Mouse (Mus musculus) MEL (cell line): ENCODE data around the gene Batf3. TPM values are rescaled to one million over a fixed set of nuclear protein-coding genes. Genes with fewer than 3 reads are reported as not detected.

Source experiments
- DNase-seq: peaks from one replicate; pipeline ENCODE4 v3.0.0; 2011; ENCODE audit warnings: low read depth, low spot score
- H3K27ac ChIP-seq: 2 replicates; pipeline ENCODE4 v1.5.1; 2012; ENCODE audit warnings: low read depth, mild to moderate bottlenecking, control low read depth, low read length, moderate library complexity; ENCODE audit not compliant: control insufficient read depth
- H3K27me3 ChIP-seq, 2 experiments: fragments of 150-350 bp in 1 of 2; sonication (generic) in 1 of 2; 2 replicates each; pipeline ENCODE4 v1.6.1; 2012; ENCODE audit warnings: low read length in 2 of 2, mild to moderate bottlenecking in 2 of 2, improper control_type of control experiment in 1 of 2, moderate library complexity in 1 of 2; ENCODE audit not compliant: insufficient read depth in 2 of 2, control insufficient read depth in 1 of 2
- H3K36me3 ChIP-seq, 2 experiments: 2 replicates each; pipeline ENCODE4 v1.6.1; 2012 to 2014; ENCODE audit warnings: low read length in 2 of 2, improper control_type of control experiment in 1 of 2, inconsistent platforms in 1 of 2, mild to moderate bottlenecking in 1 of 2; ENCODE audit not compliant: insufficient read depth in 2 of 2, control insufficient read depth in 1 of 2
- H3K4me1 ChIP-seq, 2 experiments: fragments of 150-350 bp in 1 of 2; sonication (generic) in 1 of 2; 2 replicates each; pipeline ENCODE4 v1.6.1; 2012; ENCODE audit warnings: low read length in 2 of 2, improper control_type of control experiment in 1 of 2, mild to moderate bottlenecking in 1 of 2; ENCODE audit not compliant: insufficient read depth in 2 of 2, control insufficient read depth in 1 of 2
- H3K4me3 ChIP-seq, 2 experiments: fragments of 150-350 bp in 1 of 2; sonication (generic) in 1 of 2; 2 replicates each; pipeline ENCODE4 v1.5.1; 2012; ENCODE audit warnings: low read depth in 2 of 2, low read length in 2 of 2, mild to moderate bottlenecking in 2 of 2, moderate library complexity in 2 of 2, control low read depth in 1 of 2, improper control_type of control experiment in 1 of 2; ENCODE audit not compliant: control insufficient read depth in 1 of 2, insufficient read depth in 1 of 2
- H3K79me2 ChIP-seq: 2 replicates; pipeline ENCODE4 v1.6.1; 2012; ENCODE audit warnings: mild to moderate bottlenecking, low read length, moderate library complexity; ENCODE audit not compliant: control insufficient read depth, poor library complexity, insufficient read depth
- H3K9ac ChIP-seq: 2 replicates; pipeline ENCODE4 v1.6.1; 2012; ENCODE audit warnings: low read depth, mild to moderate bottlenecking, control low read depth, low read length, moderate library complexity; ENCODE audit not compliant: control insufficient read depth, poor library complexity, severe bottlenecking
- H3K9me3 ChIP-seq: fragments of 150-350 bp; sonication (generic); replicated peaks from 2 replicates; pipeline ENCODE4 v1.6.1; 2012; ENCODE audit warnings: mild to moderate bottlenecking, low read length, improper control_type of control experiment, moderate library complexity; ENCODE audit not compliant: insufficient read depth
- BHLHE40 ChIP-seq: IDR thresholded peaks from 2 replicates; pipeline ENCODE4 v1.6.1; 2012; ENCODE audit warnings: low read depth, mild to moderate bottlenecking, inconsistent platforms, low read length, improper control_type of control experiment, borderline replicate concordance
- CHD2 ChIP-seq: IDR thresholded peaks from 2 replicates; pipeline ENCODE4 v1.6.1; 2011; ENCODE audit warnings: low read length, improper control_type of control experiment
- CTCF ChIP-seq, 3 experiments: IDR thresholded peaks in 2 of 3; conservative IDR thresholded peaks in 1 of 3; 2 replicates each; pipeline ENCODE4 v1.5.1; 2011 to 2012; ENCODE audit warnings: low read length in 3 of 3, low read depth in 2 of 3, mild to moderate bottlenecking in 2 of 3, improper control_type of control experiment in 1 of 3, inconsistent platforms in 1 of 3, mixed read lengths in 1 of 3, moderate library complexity in 1 of 3; ENCODE audit not compliant: control insufficient read depth in 1 of 3, insufficient read depth in 1 of 3, poor library complexity in 1 of 3, severe bottlenecking in 1 of 3
- E2F4 ChIP-seq: IDR thresholded peaks from 2 replicates; pipeline ENCODE4 v1.6.1; 2011; ENCODE audit warnings: low read depth, low read length, improper control_type of control experiment, borderline replicate concordance
- EP300 ChIP-seq, 2 experiments: IDR thresholded peaks; 2 replicates each; pipeline ENCODE4 v1.6.1; 2011; ENCODE audit warnings: improper control_type of control experiment in 2 of 2, low read length in 2 of 2, low read depth in 1 of 2, mild to moderate bottlenecking in 1 of 2
- ETS1 ChIP-seq: IDR thresholded peaks from 2 replicates; pipeline ENCODE4 v1.6.1; 2012; ENCODE audit warnings: low read depth, mild to moderate bottlenecking, inconsistent platforms, low read length, improper control_type of control experiment, moderate library complexity
- GABPA ChIP-seq: IDR thresholded peaks from 2 replicates; pipeline ENCODE4 v1.6.1; 2012; ENCODE audit warnings: low read depth, mild to moderate bottlenecking, inconsistent platforms, low read length, improper control_type of control experiment, moderate library complexity
- GATA1 ChIP-seq: IDR thresholded peaks from 2 replicates; pipeline ENCODE4 v1.6.1; 2011; ENCODE audit warnings: low read depth, low read length, improper control_type of control experiment
- HCFC1 ChIP-seq: IDR thresholded peaks from 2 replicates; pipeline ENCODE4 v1.6.1; 2012; ENCODE audit warnings: low read depth, mild to moderate bottlenecking, inconsistent platforms, low read length, improper control_type of control experiment, moderate library complexity
- JUND ChIP-seq: IDR thresholded peaks from 2 replicates; pipeline ENCODE4 v1.6.1; 2011; ENCODE audit warnings: low read depth, mild to moderate bottlenecking, improper control_type of control experiment, low read length
- KAT2A ChIP-seq: conservative IDR thresholded peaks from 2 replicates; pipeline ENCODE4 v1.6.1; 2012; ENCODE audit warnings: low read depth, low read length, improper control_type of control experiment, inconsistent platforms
- MAFK ChIP-seq: IDR thresholded peaks from 2 replicates; pipeline ENCODE4 v1.6.1; 2011; ENCODE audit warnings: low read depth, mild to moderate bottlenecking, low read length, improper control_type of control experiment, borderline replicate concordance
- MAX ChIP-seq: IDR thresholded peaks from 2 replicates; pipeline ENCODE4 v1.6.1; 2011; ENCODE audit warnings: low read length, improper control_type of control experiment
- MAZ ChIP-seq: IDR thresholded peaks from 2 replicates; pipeline ENCODE4 v1.6.1; 2012; ENCODE audit warnings: low read depth, mild to moderate bottlenecking, inconsistent platforms, low read length, improper control_type of control experiment
- MXI1 ChIP-seq: IDR thresholded peaks from 2 replicates; pipeline ENCODE4 v1.6.1; 2011; ENCODE audit warnings: mild to moderate bottlenecking, low read depth, low read length, improper control_type of control experiment
- MYB ChIP-seq: IDR thresholded peaks from 2 replicates; pipeline ENCODE4 v1.6.1; 2011; ENCODE audit warnings: mild to moderate bottlenecking, low read depth, low read length, improper control_type of control experiment
- MYC ChIP-seq: IDR thresholded peaks from 2 replicates; pipeline ENCODE4 v1.6.1; 2011; ENCODE audit warnings: low read depth, mild to moderate bottlenecking, low read length, improper control_type of control experiment, moderate library complexity
- POLR2AphosphoS5 ChIP-seq: IDR thresholded peaks from 2 replicates; pipeline ENCODE4 v1.6.1; 2012; ENCODE audit warnings: low read depth, borderline replicate concordance, mild to moderate bottlenecking, inconsistent platforms, low read length, moderate library complexity, mixed read lengths
- RCOR1 ChIP-seq: IDR thresholded peaks from 2 replicates; pipeline ENCODE4 v1.6.1; 2012; ENCODE audit warnings: low read depth, mild to moderate bottlenecking, inconsistent platforms, low read length, improper control_type of control experiment
- SIN3A ChIP-seq: IDR thresholded peaks from 2 replicates; pipeline ENCODE4 v1.6.1; 2012; ENCODE audit warnings: low read length, improper control_type of control experiment, inconsistent platforms
- SMC3 ChIP-seq: IDR thresholded peaks from 2 replicates; pipeline ENCODE4 v1.6.1; 2011; ENCODE audit warnings: low read depth, low read length, improper control_type of control experiment
- TAL1 ChIP-seq: IDR thresholded peaks from 2 replicates; pipeline ENCODE4 v1.6.1; 2012; ENCODE audit warnings: mild to moderate bottlenecking, inconsistent platforms, low read length, moderate library complexity, mixed read lengths
- TBP ChIP-seq: IDR thresholded peaks from 2 replicates; pipeline ENCODE4 v1.8.0; 2011; ENCODE audit warnings: low read depth, low read length, improper control_type of control experiment
- TCF12 ChIP-seq: IDR thresholded peaks from 2 replicates; pipeline ENCODE4 v1.6.1; 2014; ENCODE audit warnings: low read depth, mild to moderate bottlenecking, inconsistent platforms, low read length, improper control_type of control experiment, moderate library complexity
- USF1 ChIP-seq: IDR thresholded peaks from 2 replicates; pipeline ENCODE4 v1.6.1; 2014; ENCODE audit warnings: low read depth, mild to moderate bottlenecking, inconsistent platforms, low read length, improper control_type of control experiment, moderate library complexity
- USF2 ChIP-seq, 2 experiments: IDR thresholded peaks; 2 replicates each; pipeline ENCODE4 v1.6.1; 2011 to 2012; ENCODE audit warnings: improper control_type of control experiment in 2 of 2, low read length in 2 of 2, borderline replicate concordance in 1 of 2, inconsistent platforms in 1 of 2, low read depth in 1 of 2, mild to moderate bottlenecking in 1 of 2; ENCODE audit not compliant: insufficient read depth in 1 of 2
- ZC3H11A ChIP-seq: IDR thresholded peaks from 2 replicates; pipeline ENCODE4 v1.6.1; 2012; ENCODE audit warnings: low read depth, mild to moderate bottlenecking, inconsistent platforms, low read length, improper control_type of control experiment
- ZKSCAN1 ChIP-seq: IDR thresholded peaks from 2 replicates; pipeline ENCODE4 v1.6.1; 2012; ENCODE audit warnings: low read depth, mild to moderate bottlenecking, inconsistent platforms, low read length, improper control_type of control experiment, moderate library complexity
- ZMIZ1 ChIP-seq: IDR thresholded peaks from 2 replicates; pipeline ENCODE4 v1.6.1; 2012; ENCODE audit warnings: low read depth, mild to moderate bottlenecking, inconsistent platforms, low read length, improper control_type of control experiment, moderate library complexity
- ZNF384 ChIP-seq: IDR thresholded peaks from 2 replicates; pipeline ENCODE4 v1.6.1; 2012; ENCODE audit warnings: low read depth, mild to moderate bottlenecking, inconsistent platforms, low read length, improper control_type of control experiment
- polyA plus RNA-seq, 2 experiments: library from polyadenylated mRNA; stranded (reverse) in 1 of 2; unstranded in 1 of 2; fragments of >175 nt in 1 of 2; fragments of >200 nt in 1 of 2; gene quantifications; 2 replicates each; pipeline versions ENCODE4 v1.2.1 to v1.2.4; 2012; ENCODE audit warnings: low replicate concordance in 2 of 2, low read depth in 1 of 2; ENCODE audit not compliant: insufficient read length in 2 of 2, insufficient read depth in 1 of 2, missing spikeins in 1 of 2
- total RNA-seq: library from RNA; depleted of rRNA; stranded (reverse); fragments of 300-350 nt; gene quantifications from 2 replicates; pipeline ENCODE4 v1.2.3, GENCODE M21; 2012

Gene Batf3
- total and polyA plus RNA-seq, 3 experiments, result 1.5 to 2.4 TPM; not detected in 1

- H3K79me2 ChIP-seq, result no peaks in the 10 kb centered on the region
- peak; percentile 74 for DNase-seq
- no peaks in the 10 kb centered on the region for H3K9me3 ChIP-seq
- H3K27me3 ChIP-seq, result no peaks in the 10 kb centered on the region
- H3K36me3 ChIP-seq, result peaks cover 5 to 52% of the 10 kb centered on the region in 2 experiments; a peak in 3 of 4 replicates
- H3K4me1 ChIP-seq, result peaks cover 31 to 56% of the 10 kb centered on the region in 2 experiments
- H3K27ac ChIP-seq, result peak overlapping the region; percentile 75
- peak overlapping the region; percentile 46 for H3K9ac ChIP-seq
- no peak overlapping the region for H3K4me3 ChIP-seq
- TF ChIP-seq SIN3A (peak; percentile 68), MXI1 (0 out of 2 replicates have a peak, but pooled peaks have one; percentile 24), POLR2AphosphoS5 (no peak), GABPA (peak; percentile 86; the same call in 1 of the 2 replicates), E2F4 (no peak), ETS1 (peak; percentile 79), HCFC1 (no peak), GATA1 (peak; percentile 68), MAFK (peak; percentile 66; the same call in 1 of the 2 replicates), MAX (peak; percentile 34; the same call in 1 of the 2 replicates), ZMIZ1 (no peak), EP300 (IDR thresholded peaks at IDR 0.05; ENCODE audit: low read depth in 1 of 2, low read length in 2 of 2) (peak; percentile 73), MYC (0 out of 2 replicates have a peak, but pooled peaks have one; percentile 53), RCOR1 (0 out of 2 replicates have a peak, but pooled peaks have one; percentile 16), TBP (0 out of 2 replicates have a peak, but pooled peaks have one; percentile 13)
These were observed 9.7 kb upstream of the Batf3 start for GRCm38 (mm10) chr1:191087955-191088354.

- no peak for DNase-seq
- Histone ChIP-seq H3K36me3 (peaks cover 2 to 64% of the 10 kb centered on the region in 2 experiments; a peak in 3 of 4 replicates), H3K27ac (peak overlapping the region; percentile 55), H3K27me3 (no peaks in the 10 kb centered on the region), H3K9ac (0 out of 2 replicates have a peak overlapping the region, but pooled peaks have one; percentile 15), H3K9me3 (no peaks in the 10 kb centered on the region), H3K4me3 (no peak overlapping the region), H3K79me2 (no peaks in the 10 kb centered on the region), H3K4me1 (peaks cover 41 to 69% of the 10 kb centered on the region in 2 experiments)
- TF ChIP-seq MYB (peak; percentile 66; the same call in 1 of the 2 replicates), SIN3A (peak; percentile 69), TCF12 (peak; percentile 55), GATA1 (peak; percentile 77), GABPA (no peak), KAT2A (no peak), EP300 (IDR thresholded peaks at IDR 0.05; ENCODE audit: low read depth in 1 of 2, low read length in 2 of 2) (peak; percentile 64 to 88), ETS1 (peak; percentile 89), ZC3H11A (no peak), CHD2 (no peak), MAZ (peak; percentile 48; the same call in 1 of the 2 replicates), USF1 (peak; percentile 52; the same call in 1 of the 2 replicates), ZMIZ1 (0 out of 2 replicates have a peak, but pooled peaks have one; percentile 3), CTCF (IDR thresholded peaks at IDR 0.05 in 2 of 3, conservative IDR thresholded peaks at IDR 0.05 in 1 of 3; ENCODE audit: control insufficient read depth in 1 of 3, insufficient read depth in 1 of 3, low read depth in 2 of 3, low read length in 3 of 3, poor library complexity in 1 of 3, severe bottlenecking in 1 of 3) (no peak), JUND (no peak), SMC3 (no peak), ZNF384 (0 out of 2 replicates have a peak, but pooled peaks have one; percentile 17), BHLHE40 (peak; percentile 96), MXI1 (peak; percentile 43), TAL1 (peak; percentile 42), USF2 (IDR thresholded peaks at IDR 0.05; ENCODE audit: borderline replicate concordance in 1 of 2, insufficient read depth in 1 of 2, low read depth in 1 of 2, low read length in 2 of 2) (no peak), MYC (peak; percentile 70; the same call in 1 of the 2 replicates), ZKSCAN1 (no peak)
These were observed 8.3 kb upstream of the Batf3 start for GRCm38 (mm10) chr1:191089355-191089754.
